Mouse (Mus musculus): ENCODE data around the gene Bhlhe23. TPM values are rescaled to one million over a fixed set of nuclear protein-coding genes. Genes with fewer than 3 reads are reported as not detected.

The Bhlhe23 gene
- total and polyA plus RNA-seq, 2 experiments from 2014 or later, result 0.49 to 0.73 TPM

DNA sequence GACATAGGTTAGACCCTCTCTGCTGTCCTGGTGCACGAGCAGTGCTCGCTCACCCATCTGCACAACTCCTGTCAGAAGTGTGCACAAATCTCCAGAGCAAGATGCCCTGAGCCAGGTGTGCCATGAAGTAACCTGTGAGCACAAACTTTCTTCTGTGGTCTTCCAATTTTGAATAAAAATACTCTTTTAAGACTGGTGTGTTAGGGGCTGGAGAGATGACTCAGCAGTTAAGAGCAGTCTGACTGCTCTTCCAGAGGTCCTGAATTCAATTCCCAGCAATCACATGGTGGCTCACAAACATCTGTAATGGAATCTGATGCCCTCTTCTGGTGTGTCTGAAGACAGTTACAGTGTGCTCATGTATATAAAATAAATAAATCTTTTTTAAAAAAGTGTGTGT is 33.4 kb downstream of the Bhlhe23 start:
- DNase-seq (ENCODE audit: low spot score), result no peak
- TF ChIP-seq CTCF (IDR thresholded peaks at IDR 0.05; ENCODE audit: low read depth), result no peak
- no peak overlapping the region for H3K27ac ChIP-seq
- no peaks in the 10 kb centered on the region for H3K9me3 ChIP-seq (ENCODE audit: low read length)
- no peak for ATAC-seq
- H3K27me3 ChIP-seq (ENCODE audit: insufficient read depth, low read length), result no peaks in the 10 kb centered on the region
- H3K4me2 ChIP-seq (ENCODE audit: low read depth, low read length), result no peak overlapping the region
- WGBS, result 89% methylated on average over 2 of the region's 2 CpGs
- H3K4me3 ChIP-seq (ENCODE audit: low read length), result no peak overlapping the region
- no peak overlapping the region for H3K9ac ChIP-seq (replicated peaks; ENCODE audit: low read length)
- no peaks in the 10 kb centered on the region for H3K36me3 ChIP-seq (ENCODE audit: insufficient read depth, low read length)
- H3K4me1 ChIP-seq (ENCODE audit: insufficient read depth, low read length), result no peaks in the 10 kb centered on the region

DNA sequence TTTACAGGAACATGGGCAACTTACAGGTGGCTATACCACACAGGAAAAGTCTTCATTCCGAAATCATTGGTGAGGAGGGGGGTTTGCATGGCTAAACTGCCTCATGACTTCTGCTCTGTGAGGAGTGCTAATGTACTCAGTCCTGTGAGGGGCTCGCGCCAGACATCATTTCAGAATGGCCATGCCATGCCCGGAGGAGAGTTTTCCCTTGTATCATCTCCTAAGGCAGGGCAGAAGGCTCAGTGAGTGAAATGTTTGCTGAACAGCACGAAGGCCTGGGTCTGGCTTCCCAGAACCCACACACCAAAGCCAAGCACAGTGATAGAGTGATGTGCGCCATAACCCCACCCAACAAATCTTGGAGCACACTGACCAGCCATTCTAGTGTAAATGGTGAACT is 33.9 kb downstream of the Bhlhe23 start:
- no peaks in the 10 kb centered on the region for H3K27me3 ChIP-seq (ENCODE audit: insufficient read depth, low read length)
- no peak overlapping the region for H3K27ac ChIP-seq
- H3K9ac ChIP-seq (replicated peaks; ENCODE audit: low read length), result no peak overlapping the region
- TF ChIP-seq CTCF (IDR thresholded peaks at IDR 0.05; ENCODE audit: low read depth), result no peak
- no peak for DNase-seq (ENCODE audit: low spot score)
- no peak overlapping the region for H3K4me3 ChIP-seq (ENCODE audit: low read length)
- no peaks in the 10 kb centered on the region for H3K4me1 ChIP-seq (ENCODE audit: insufficient read depth, low read length)
- no peaks in the 10 kb centered on the region for H3K36me3 ChIP-seq (ENCODE audit: insufficient read depth, low read length)
- no peaks in the 10 kb centered on the region for H3K9me3 ChIP-seq (ENCODE audit: low read length)
- ATAC-seq, result no peak
- H3K4me2 ChIP-seq (ENCODE audit: low read depth, low read length), result no peak overlapping the region
- 85% methylated on average over 6 of the region's 6 CpGs for WGBS

DNA sequence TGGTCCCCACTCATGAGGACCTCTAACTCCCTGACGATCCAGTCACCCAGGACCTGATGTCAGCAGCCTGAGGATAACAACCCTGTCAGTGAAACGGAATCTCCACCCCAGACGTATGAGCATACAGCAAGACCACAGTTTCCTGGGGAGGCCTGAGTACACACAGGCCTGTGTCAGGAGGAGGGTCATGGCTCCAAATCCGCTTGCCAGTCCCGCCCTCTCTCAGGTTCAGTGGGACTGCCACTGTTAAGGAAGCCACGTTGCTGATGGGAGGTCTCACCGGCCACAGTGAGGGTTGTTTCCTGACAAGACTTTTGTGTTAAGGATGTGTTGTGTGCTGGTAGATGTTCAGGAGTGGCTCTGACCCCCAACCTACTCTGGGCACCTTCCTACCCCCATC is 35.3 kb downstream of the Bhlhe23 start:
- Histone ChIP-seq H3K4me3 (ENCODE audit: low read length) (no peak overlapping the region), H3K27ac (no peak overlapping the region), H3K4me2 (ENCODE audit: low read depth, low read length) (no peak overlapping the region), H3K9me3 (ENCODE audit: low read length) (no peaks in the 10 kb centered on the region), H3K9ac (replicated peaks; ENCODE audit: low read length) (no peak overlapping the region), H3K27me3 (ENCODE audit: insufficient read depth, low read length) (no peaks in the 10 kb centered on the region), H3K36me3 (ENCODE audit: insufficient read depth, low read length) (no peaks in the 10 kb centered on the region), H3K4me1 (ENCODE audit: insufficient read depth, low read length) (no peaks in the 10 kb centered on the region)
- 77% methylated on average over 7 of the region's 7 CpGs for WGBS
- ATAC-seq (no peak), DNase-seq (ENCODE audit: low spot score) (no peak)
- no peak for TF ChIP-seq CTCF (IDR thresholded peaks at IDR 0.05; ENCODE audit: low read depth)

DNA sequence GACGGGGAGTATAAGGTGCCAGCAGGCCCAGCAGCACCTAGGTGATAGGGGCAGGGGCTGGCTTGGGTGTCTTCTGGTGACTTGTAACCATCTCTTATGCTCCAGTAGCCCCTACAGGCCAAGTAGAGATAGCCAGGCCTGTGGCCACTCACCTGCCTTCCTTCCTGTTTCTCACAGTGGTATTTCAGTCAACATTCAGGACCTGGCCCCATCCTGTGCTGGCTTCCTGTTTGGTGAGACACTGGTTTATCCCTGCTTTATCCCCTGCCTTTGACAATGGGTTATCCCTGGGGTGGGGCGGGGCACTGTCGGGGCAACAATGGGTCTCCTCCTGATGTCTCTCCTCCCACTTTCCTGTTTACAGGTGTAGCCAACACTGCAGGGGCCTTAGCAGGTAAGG is 36.4 kb downstream of the Bhlhe23 start:
- DNase-seq (ENCODE audit: low spot score) (no peak), ATAC-seq (no peak)
- no peak for TF ChIP-seq CTCF (IDR thresholded peaks at IDR 0.05; ENCODE audit: low read depth)

GRCm38 (mm10) chr2:180737984-180738383 is 38.7 kb downstream of the Bhlhe23 start:
- Histone ChIP-seq H3K4me2 (ENCODE audit: low read depth, low read length) (no peak overlapping the region), H3K9ac (replicated peaks; ENCODE audit: low read length) (no peak overlapping the region), H3K36me3 (ENCODE audit: insufficient read depth, low read length) (no peaks in the 10 kb centered on the region), H3K27me3 (ENCODE audit: insufficient read depth, low read length) (no peaks in the 10 kb centered on the region), H3K27ac (no peak overlapping the region), H3K9me3 (ENCODE audit: low read length) (no peaks in the 10 kb centered on the region), H3K4me1 (ENCODE audit: insufficient read depth, low read length) (no peaks in the 10 kb centered on the region), H3K4me3 (ENCODE audit: low read length) (no peak overlapping the region)
- DNase-seq (ENCODE audit: low spot score) (no peak), ATAC-seq (no peak)
- 71% methylated on average over 2 of the region's 2 CpGs for WGBS
- no peak for TF ChIP-seq CTCF (IDR thresholded peaks at IDR 0.05; ENCODE audit: low read depth)

More for the DNA sequence above, 36.4 kb downstream of the Bhlhe23 start:
- no peak overlapping the region for H3K27ac ChIP-seq
- no peaks in the 10 kb centered on the region for H3K27me3 ChIP-seq (ENCODE audit: insufficient read depth, low read length)
- whole genome bisulfite sequencing, result 25% methylated on average over 3 of the region's 3 CpGs
- H3K4me2 ChIP-seq (ENCODE audit: low read depth, low read length), result no peak overlapping the region
- no peaks in the 10 kb centered on the region for H3K4me1 ChIP-seq (ENCODE audit: insufficient read depth, low read length)
- H3K9ac ChIP-seq (replicated peaks; ENCODE audit: low read length), result no peak overlapping the region
- no peak overlapping the region for H3K4me3 ChIP-seq (ENCODE audit: low read length)
- H3K9me3 ChIP-seq (ENCODE audit: low read length), result no peaks in the 10 kb centered on the region
- no peaks in the 10 kb centered on the region for H3K36me3 ChIP-seq (ENCODE audit: insufficient read depth, low read length)

DNA sequence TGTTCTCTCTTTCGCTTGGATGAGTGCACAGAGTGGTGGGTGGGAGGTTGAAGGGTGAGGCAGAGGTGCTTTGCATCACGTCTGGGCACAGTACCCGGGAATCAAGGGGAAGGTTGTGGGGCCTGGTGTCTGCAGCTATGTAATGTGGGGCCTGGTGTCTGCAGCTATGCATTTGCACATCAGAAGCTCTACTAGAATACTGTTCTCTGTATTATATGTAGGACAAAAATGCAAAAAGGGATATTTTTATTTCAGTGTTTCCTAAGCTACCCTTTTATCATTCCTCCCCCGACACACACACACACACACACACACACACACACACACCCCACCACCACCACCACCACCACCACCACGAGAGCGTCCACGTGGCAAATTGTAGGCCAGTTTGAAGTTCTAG is 41.5 kb downstream of the Bhlhe23 start:
- H3K9ac ChIP-seq (replicated peaks; ENCODE audit: low read length), result no peak overlapping the region
- no peak overlapping the region for H3K4me3 ChIP-seq (ENCODE audit: low read length)
- H3K27me3 ChIP-seq (ENCODE audit: insufficient read depth, low read length), result no peaks in the 10 kb centered on the region
- ATAC-seq (no peak), DNase-seq (ENCODE audit: low spot score) (no peak)
- H3K9me3 ChIP-seq (ENCODE audit: low read length), result no peaks in the 10 kb centered on the region
- 87% methylated on average over 7 of the region's 7 CpGs for WGBS
- TF ChIP-seq CTCF (IDR thresholded peaks at IDR 0.05; ENCODE audit: low read depth), result no peak
- no peaks in the 10 kb centered on the region for H3K36me3 ChIP-seq (ENCODE audit: insufficient read depth, low read length)
- H3K4me2 ChIP-seq (ENCODE audit: low read depth, low read length), result no peak overlapping the region
- H3K27ac ChIP-seq, result no peak overlapping the region
- H3K4me1 ChIP-seq (ENCODE audit: insufficient read depth, low read length), result no peaks in the 10 kb centered on the region

- Histone ChIP-seq H3K27me3 (ENCODE audit: insufficient read depth, low read length) (no peaks in the 10 kb centered on the region), H3K4me1 (ENCODE audit: insufficient read depth, low read length) (no peaks in the 10 kb centered on the region), H3K4me3 (ENCODE audit: low read length) (no peak overlapping the region), H3K27ac (no peak overlapping the region), H3K36me3 (ENCODE audit: insufficient read depth, low read length) (no peaks in the 10 kb centered on the region), H3K9ac (replicated peaks; ENCODE audit: low read length) (no peak overlapping the region), H3K4me2 (ENCODE audit: low read depth, low read length) (no peak overlapping the region), H3K9me3 (ENCODE audit: low read length) (no peaks in the 10 kb centered on the region)
- WGBS, result 67% methylated on average over 6 of the region's 6 CpGs
- ATAC-seq (no peak), DNase-seq (ENCODE audit: low spot score) (no peak)
- no peak for TF ChIP-seq CTCF (IDR thresholded peaks at IDR 0.05; ENCODE audit: low read depth)
Measured at GRCm38 (mm10) chr2:180731984-180732383, 44.7 kb downstream of the Bhlhe23 start.
